ENCODE assay signal across 15 mouse cellular contexts in the genomic region with DNA sequence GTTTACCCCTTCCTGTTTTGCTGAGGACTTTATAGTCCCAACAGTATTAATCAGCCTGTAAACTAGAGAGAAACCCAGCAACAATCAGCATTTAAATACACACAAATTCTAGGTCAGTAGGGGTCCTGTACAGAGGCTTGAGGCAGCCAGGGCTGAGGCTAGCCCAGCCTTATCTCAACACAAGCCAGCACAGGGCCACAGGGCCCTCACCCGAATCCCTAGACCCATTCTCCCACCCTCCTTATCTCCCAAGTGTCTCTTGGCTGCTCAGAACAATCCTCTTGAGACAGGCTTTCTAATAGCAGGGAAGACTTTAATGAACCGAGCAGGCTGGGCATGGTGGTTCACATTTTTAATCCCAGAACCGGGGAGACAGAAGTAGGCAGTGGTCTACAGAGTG. TPM values are rescaled to one million over a fixed set of nuclear protein-coding genes. Genes with fewer than 3 reads are reported as not detected.
"Had no signal": no experiment of that assay in that cellular context is flagged by ENCODE, and none has a peak within 500 bp of the region (broad histone marks: within the 10 kb centered on the region; RNA-seq: fewer than 3 reads in every experiment).

No protein-coding gene starts in this region.

- DNase-seq: layer of hippocampus, postnatal 36 days; lung, adult 2 months; lung, postnatal 14 days; lung, postnatal 4 days; right cerebral cortex, postnatal 25 days; spleen, adult 18-20 months; thymus, postnatal 36 days had no signal

- H3K4me2 ChIP-seq: liver, embryonic 15.5 days; midbrain, embryonic 13.5 days; neural tube, embryonic 13.5 days; stomach, embryonic 15.5 days had no signal

- H3K9me3 ChIP-seq: liver, embryonic 15.5 days; midbrain, embryonic 13.5 days; neural tube, embryonic 13.5 days; stomach, embryonic 15.5 days had no signal

- H3K4me1 ChIP-seq: neural tube, embryonic 13.5 days; stomach, embryonic 15.5 days had no signal

- H3K9ac ChIP-seq: liver, embryonic 15.5 days; neural tube, embryonic 13.5 days; stomach, embryonic 15.5 days had no signal

- H3K4me3 ChIP-seq: left cerebral cortex, adult 2 months; liver, embryonic 15.5 days; midbrain, embryonic 13.5 days; myocyte; neural tube, embryonic 13.5 days; stomach, embryonic 15.5 days had no signal

- H3K27me3 ChIP-seq: liver, embryonic 15.5 days; midbrain, embryonic 13.5 days; neural tube, embryonic 13.5 days; stomach, embryonic 15.5 days had no signal

- H3K27ac ChIP-seq: left cerebral cortex, adult 2 months; liver, embryonic 15.5 days; midbrain, embryonic 13.5 days; neural tube, embryonic 13.5 days; stomach, embryonic 15.5 days had no signal

- ATAC-seq: intestine, postnatal 0 days; midbrain, embryonic 13.5 days had no signal

RNA-seq across cellular contexts. Expression of gene Ttc25, which starts 45.2 kb away (rescaled TPM):
- total RNA-seq: monocyte, adult 5-6 weeks had no signal

RNA-seq across cellular contexts. Expression of gene Klhl10, which starts 58.5 kb away (rescaled TPM):
- total RNA-seq: monocyte, adult 5-6 weeks had no signal
